Mouse (Mus musculus) limb, embryonic 11.5 days (tissue): Measurements from ENCODE around the gene Sla2. TPM values are rescaled to one million over a fixed set of nuclear protein-coding genes. Genes with fewer than 3 reads are reported as not detected.

ENCODE experiments used
- ATAC-seq: fragments of 200-750 bp; cut with Nextera tagmentation; 2 replicates; pipeline ENCODE4 v1.8.0; 2017; ENCODE audit warnings: low read depth; ENCODE audit not compliant: insufficient number of reproducible peaks, low FRiP score, low TSS enrichment
- DNase-seq: peaks from one replicate; pipeline ENCODE4 v3.0.0-alpha.2; 2015; ENCODE audit warnings: low spot score
- H3K27ac ChIP-seq: fragments of 300-500 bp; sonication (generic); replicated peaks from 2 replicates; pipeline ENCODE4 v1.5.1; 2014; ENCODE audit warnings: low read depth, mild to moderate bottlenecking, low read length
- H3K27me3 ChIP-seq: fragments of 300-500 bp; sonication (generic); 2 replicates; pipeline ENCODE4 v1.6.1; 2014; ENCODE audit warnings: mild to moderate bottlenecking, low read length, mixed read lengths; ENCODE audit not compliant: control insufficient read depth, insufficient read depth
- H3K36me3 ChIP-seq: fragments of 300-500 bp; sonication (generic); 2 replicates; pipeline ENCODE4 v1.6.1; 2014; ENCODE audit warnings: mild to moderate bottlenecking, low read length, moderate library complexity, mixed read lengths; ENCODE audit not compliant: control insufficient read depth, insufficient read depth
- H3K4me1 ChIP-seq: fragments of 300-500 bp; sonication (generic); 2 replicates; pipeline ENCODE4 v1.6.1; 2014; ENCODE audit warnings: low read length, mixed read lengths; ENCODE audit not compliant: control insufficient read depth, insufficient read depth
- H3K4me2 ChIP-seq: fragments of 300-500 bp; sonication (generic); 2 replicates; pipeline ENCODE4 v1.6.1; 2014; ENCODE audit warnings: low read depth, mild to moderate bottlenecking, moderate library complexity; ENCODE audit not compliant: severe bottlenecking
- H3K4me3 ChIP-seq: fragments of 300-500 bp; sonication (generic); 2 replicates; pipeline ENCODE4 v1.5.1; 2014; ENCODE audit warnings: low read depth, low read length
- H3K9ac ChIP-seq: fragments of 300-500 bp; sonication (generic); 2 replicates; pipeline ENCODE4 v1.6.1; 2014; ENCODE audit warnings: mild to moderate bottlenecking, low read length
- H3K9me3 ChIP-seq: fragments of 300-500 bp; sonication (generic); 2 replicates; pipeline ENCODE4 v1.6.1; 2016; ENCODE audit warnings: low read length; ENCODE audit not compliant: control insufficient read depth
- whole genome bisulfite sequencing: fragments of 180-500 bp; shearing (Covaris S2); extraction: QIAGEN DNeasy Blood & Tissue Kit; methylation state at CpG from one replicate; pipeline ENCODE4 v1.1.7; 2014; 5-methylcytosine and 5-hydroxymethylcytosine counted together
- polyA plus RNA-seq: library from polyadenylated mRNA; unstranded; fragments of >200 nt; fragmentation: Nextera tagmentation; extraction: Ambion mirVana; gene quantifications from 2 replicates; pipeline ENCODE4 v1.2.1, GENCODE M21; 2014

Sla2 gene
- polyA plus RNA-seq, 1 experiment from 2014 or later = 0.52 TPM

GRCm38 (mm10) chr2:156884396-156885211, 2.4 kb downstream of the Sla2 start:
- Histone ChIP-seq H3K4me2 (no peak overlapping the region), H3K36me3 (no peaks in the 10 kb centered on the region), H3K9ac (no peak overlapping the region), H3K27me3 (no peaks in the 10 kb centered on the region), H3K27ac (no peak overlapping the region), H3K4me1 (no peaks in the 10 kb centered on the region), H3K4me3 (no peak overlapping the region), H3K9me3 (no peaks in the 10 kb centered on the region)
- no peak for ATAC-seq
- 91% methylated on average over 10 of the region's 10 CpGs for WGBS
- DNase-seq = no peak

GRCm38 (mm10) chr2:156882431-156883001, 4.5 kb downstream of the Sla2 start:
- Histone ChIP-seq H3K4me3 (no peak overlapping the region), H3K27ac (no peak overlapping the region), H3K4me1 (peaks cover 2% of the 10 kb centered on the region; the same call in 1 of the 2 replicates), H3K36me3 (no peaks in the 10 kb centered on the region), H3K9me3 (no peaks in the 10 kb centered on the region), H3K4me2 (no peak overlapping the region), H3K27me3 (no peaks in the 10 kb centered on the region), H3K9ac (no peak overlapping the region)
- WGBS = 37% methylated on average over 10 of the region's 10 CpGs
- ATAC-seq = no peak
- no peak for DNase-seq

- DNase-seq (no peak), ATAC-seq (no peak)
- no peak overlapping the region for H3K4me2 ChIP-seq
- H3K4me3 ChIP-seq = no peak overlapping the region
- peaks cover 2% of the 10 kb centered on the region; the same call in 1 of the 2 replicates for H3K36me3 ChIP-seq
- H3K9ac ChIP-seq = no peak overlapping the region
- no peak overlapping the region for H3K27ac ChIP-seq
- peaks cover 2% of the 10 kb centered on the region; the same call in 1 of the 2 replicates for H3K4me1 ChIP-seq
- WGBS = 84% methylated on average over 3 of the region's 3 CpGs
- no peaks in the 10 kb centered on the region for H3K27me3 ChIP-seq
- no peaks in the 10 kb centered on the region for H3K9me3 ChIP-seq
These were observed 7.5 kb downstream of the Sla2 start for GRCm38 (mm10) chr2:156879541-156879940.

GRCm38 (mm10) chr2:156877726-156878125, 9.3 kb downstream of the Sla2 start:
- WGBS = 65% methylated on average over 9 of the region's 9 CpGs
- Histone ChIP-seq H3K4me1 (peaks cover 2% of the 10 kb centered on the region; the same call in 1 of the 2 replicates), H3K36me3 (peaks cover 7% of the 10 kb centered on the region; the same call in 1 of the 2 replicates), H3K9ac (no peak overlapping the region), H3K9me3 (no peaks in the 10 kb centered on the region), H3K27me3 (no peaks in the 10 kb centered on the region), H3K4me2 (no peak overlapping the region), H3K4me3 (no peak overlapping the region), H3K27ac (no peak overlapping the region)
- no peak for ATAC-seq
- DNase-seq = no peak

- Histone ChIP-seq H3K9ac (no peak overlapping the region), H3K4me3 (no peak overlapping the region), H3K27me3 (no peaks in the 10 kb centered on the region), H3K27ac (no peak overlapping the region), H3K4me2 (no peak overlapping the region), H3K36me3 (peaks cover 13% of the 10 kb centered on the region; the same call in 1 of the 2 replicates), H3K9me3 (no peaks in the 10 kb centered on the region), H3K4me1 (peaks cover 2% of the 10 kb centered on the region; the same call in 1 of the 2 replicates)
- 94% methylated on average over 4 of the region's 4 CpGs for WGBS
- no peak for ATAC-seq
- no peak for DNase-seq
These were observed 12.1 kb downstream of the Sla2 start for GRCm38 (mm10) chr2:156874760-156875510.

- Histone ChIP-seq H3K27me3 (no peaks in the 10 kb centered on the region), H3K27ac (no peak overlapping the region), H3K4me2 (no peak overlapping the region), H3K4me3 (no peak overlapping the region), H3K9ac (no peak overlapping the region), H3K36me3 (peaks cover 13% of the 10 kb centered on the region; the same call in 1 of the 2 replicates), H3K4me1 (peaks cover 2% of the 10 kb centered on the region; the same call in 1 of the 2 replicates), H3K9me3 (no peaks in the 10 kb centered on the region)
- ATAC-seq (no peak), DNase-seq (no peak)
- WGBS = 96% methylated on average over 8 of the region's 8 CpGs
These were observed 12.8 kb downstream of the Sla2 start for GRCm38 (mm10) chr2:156874047-156874759.

GRCm38 (mm10) chr2:156873629-156874028, 13.4 kb downstream of the Sla2 start:
- 35% methylated on average over 5 of the region's 5 CpGs for WGBS

GRCm38 (mm10) chr2:156870519-156870918, 16.5 kb downstream of the Sla2 start:
- DNase-seq (no peak), ATAC-seq (no peak)
- no peaks in the 10 kb centered on the region for H3K27me3 ChIP-seq
- no peak overlapping the region for H3K9ac ChIP-seq
- H3K9me3 ChIP-seq = no peaks in the 10 kb centered on the region
- WGBS = 77% methylated on average over 6 of the region's 6 CpGs
- H3K27ac ChIP-seq = no peak overlapping the region
- no peak overlapping the region for H3K4me3 ChIP-seq
- H3K4me1 ChIP-seq = no peaks in the 10 kb centered on the region
- H3K36me3 ChIP-seq = peaks cover 20% of the 10 kb centered on the region
- no peak overlapping the region for H3K4me2 ChIP-seq

More at GRCm38 (mm10) chr2:156873629-156874028, 13.4 kb downstream of the Sla2 start:
- no peak overlapping the region for H3K27ac ChIP-seq
- no peak overlapping the region for H3K4me2 ChIP-seq
- H3K27me3 ChIP-seq = no peaks in the 10 kb centered on the region
- peaks cover 2% of the 10 kb centered on the region; the same call in 1 of the 2 replicates for H3K4me1 ChIP-seq
- ATAC-seq (no peak), DNase-seq (peak; percentile 79)
- H3K9ac ChIP-seq = no peak overlapping the region
- H3K36me3 ChIP-seq = peaks cover 14% of the 10 kb centered on the region; the same call in 1 of the 2 replicates
- no peaks in the 10 kb centered on the region for H3K9me3 ChIP-seq
- no peak overlapping the region for H3K4me3 ChIP-seq
